Mouse (Mus musculus) stomach, embryonic 15.5 days (tissue): ENCODE data around the gene Mrpl22. TPM values are rescaled to one million over a fixed set of nuclear protein-coding genes. Genes with fewer than 3 reads are reported as not detected.

ENCODE experiments used
- polyA plus RNA-seq: library from polyadenylated mRNA; unstranded; fragments of >200 nt; fragmentation: Nextera tagmentation; extraction: Ambion mirVana; gene quantifications from 2 replicates; pipeline ENCODE4 v1.2.1, GENCODE M21; 2015

Gene Mrpl22
- polyA plus RNA-seq, 1 experiment from 2014 or later = 123 TPM

Other genes with a start within 250 kb of the Mrpl22 start
- 25.6 and 27.4 TPM in 2 replicates for gene Larp1, start 162.6 kb upstream of the Mrpl22 start, polyA plus RNA-seq
- gene Gm12248, start 78.5 kb upstream of the Mrpl22 start, polyA plus RNA-seq = 0.12 TPM in 1 of 2 replicates, not detected in the other
- 79.8 and 81.6 TPM in 2 replicates for gene Cnot8, start 67.5 kb upstream of the Mrpl22 start, polyA plus RNA-seq
- gene Gemin5, start 3.1 kb upstream of the Mrpl22 start, polyA plus RNA-seq = 18.8 and 19.8 TPM in 2 replicates
- gene Igtp, start 27.9 kb downstream of the Mrpl22 start, polyA plus RNA-seq = 4.3 and 4.9 TPM in 2 replicates
- gene Irgm2, start 28.0 kb downstream of the Mrpl22 start, polyA plus RNA-seq = 3.0 and 3.8 TPM in 2 replicates
- 0.19 and 0.40 TPM in 2 replicates for gene 4930438A08Rik, start 103.1 kb downstream of the Mrpl22 start, polyA plus RNA-seq
- 26.9 and 27.5 TPM in 2 replicates for gene Zfp692, start 135.4 kb downstream of the Mrpl22 start, polyA plus RNA-seq
- gene Zfp672, start 158.7 kb downstream of the Mrpl22 start, polyA plus RNA-seq = 37.8 and 42.6 TPM in 2 replicates
- gene Sh3bp5l, start 159.1 kb downstream of the Mrpl22 start, polyA plus RNA-seq = 30.7 and 30.8 TPM in 2 replicates
- 237 and 326 TPM in 2 replicates for gene Lypd8, start 207.4 kb downstream of the Mrpl22 start, polyA plus RNA-seq
- 0.19 and 0.24 TPM in 2 replicates for gene 1810065E05Rik, start 249.4 kb downstream of the Mrpl22 start, polyA plus RNA-seq